Mouse (Mus musculus): ENCODE results near the gene Cbr3.

Gene Cbr3

DNA sequence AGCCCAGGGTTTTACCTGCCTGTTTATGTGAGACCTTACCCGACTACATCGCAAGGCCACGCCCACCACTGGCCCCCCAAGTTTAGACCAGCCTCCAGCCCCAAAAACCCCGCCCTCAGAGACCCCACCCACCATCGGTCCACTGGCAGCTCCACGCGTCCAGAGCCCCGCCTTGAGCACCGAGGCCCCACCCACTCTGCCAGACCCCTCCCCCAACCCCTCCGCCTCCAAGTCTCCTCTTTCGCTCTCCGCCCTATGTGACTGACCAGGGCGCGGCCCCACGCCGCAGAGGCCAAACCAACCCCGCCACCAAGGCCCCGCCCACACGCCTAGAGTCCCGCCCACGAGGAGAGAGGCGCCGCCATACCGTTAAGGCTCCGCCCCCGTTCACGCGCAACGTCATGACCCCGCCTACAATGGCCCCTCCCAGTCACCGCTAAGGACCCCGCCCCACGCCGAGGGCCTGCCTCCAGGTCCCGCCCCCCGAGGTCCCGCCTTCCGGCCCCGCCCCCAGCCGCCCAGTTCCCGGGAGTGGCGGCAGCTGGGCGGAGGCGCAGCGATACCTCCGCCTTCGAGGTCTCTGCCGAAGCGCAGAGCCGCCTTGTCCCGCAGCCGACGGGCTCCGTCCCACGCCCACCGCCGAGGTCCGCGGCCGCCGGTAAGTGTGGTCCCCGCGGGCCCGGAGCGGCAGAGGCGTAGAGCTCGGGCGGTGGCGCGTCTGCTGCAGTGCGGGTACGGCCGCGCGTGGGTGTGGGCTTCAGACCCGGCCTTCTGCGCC, 28.6 kb downstream of the Cbr3 start, which contains the start of gene Dop1b:
TSS of gene Dop1b (plus strand) at position 494 of the 778 bp plus-strand sequence.
- peak; percentile 98 for DNase-seq (ENCODE audit: low spot score)

DNA sequence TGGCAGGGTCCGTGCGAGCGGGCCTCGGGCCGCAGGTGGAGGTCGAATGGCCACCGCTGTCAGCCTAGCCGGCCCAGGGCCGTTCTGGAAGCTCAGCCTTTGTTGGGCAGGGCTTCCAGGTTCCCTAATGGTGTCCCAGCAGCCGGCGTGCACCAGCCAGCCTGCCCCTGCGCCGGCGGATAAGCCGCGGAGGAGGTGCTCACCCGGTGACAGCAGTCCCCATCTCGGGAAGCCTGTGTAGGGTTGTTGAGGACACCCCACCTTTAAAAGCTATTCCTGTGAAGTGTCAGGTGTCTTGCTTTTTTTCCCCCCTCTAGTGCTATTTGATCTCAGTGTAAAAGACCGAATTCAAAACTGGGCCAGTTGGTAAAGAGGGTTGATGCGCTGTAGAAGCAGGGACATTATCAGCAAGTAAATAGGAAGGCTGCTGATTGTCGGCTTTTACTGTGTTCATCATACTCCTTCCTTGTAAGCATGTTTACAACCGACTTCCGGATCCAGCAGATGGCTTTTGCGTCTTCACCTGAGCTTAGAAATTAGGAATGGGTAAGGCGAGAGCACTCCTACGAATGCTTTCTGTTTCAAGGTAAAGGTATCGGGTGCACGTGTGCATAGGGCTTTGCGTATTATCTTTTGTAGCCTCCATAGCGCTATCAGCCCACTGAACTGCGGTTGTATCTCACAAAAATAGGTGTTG, 29.3 kb downstream of the Cbr3 start:
- no peak for DNase-seq (ENCODE audit: low spot score)

DNA sequence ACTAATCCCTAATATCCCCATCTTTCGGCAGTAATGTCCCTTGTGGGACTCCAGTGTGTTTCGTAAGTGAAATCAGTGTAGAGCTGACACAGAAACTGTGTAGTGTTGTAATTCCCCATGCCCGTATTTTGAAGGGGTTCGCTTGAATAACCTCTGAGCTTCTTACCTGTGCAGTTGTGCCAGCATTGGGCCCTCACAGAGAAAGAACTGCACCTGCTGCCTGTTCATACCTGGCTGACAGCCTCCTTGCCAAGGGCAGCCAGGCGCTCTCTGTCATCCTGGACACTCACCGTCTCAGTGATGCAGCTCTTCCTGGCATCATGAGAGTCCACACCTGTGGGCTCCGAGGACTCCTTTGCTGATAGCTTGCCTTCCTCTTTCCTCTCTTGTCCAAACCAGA, 30.0 kb downstream of the Cbr3 start:
- DNase-seq (ENCODE audit: low spot score): no peak

DNA sequence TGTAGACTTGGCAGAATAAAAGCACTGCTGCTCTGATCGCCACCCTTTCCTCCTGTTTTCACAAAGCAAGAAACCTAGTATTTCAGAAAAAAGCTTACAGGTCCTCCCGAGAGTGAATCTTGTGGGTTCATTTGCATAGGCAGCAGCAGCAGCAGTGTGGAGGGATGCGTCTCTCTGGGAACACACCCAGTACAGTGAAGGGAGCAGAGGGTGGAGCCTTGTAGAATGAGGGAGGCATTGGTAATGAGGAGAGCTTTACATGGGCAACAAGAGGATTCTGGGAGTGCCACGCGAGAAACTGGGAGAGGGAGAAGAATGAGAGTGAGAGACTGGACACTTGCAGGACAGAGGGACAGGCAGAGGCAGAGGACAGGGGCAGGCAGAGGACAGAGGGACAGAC, 31.4 kb downstream of the Cbr3 start:
- peak; percentile 14 for DNase-seq (ENCODE audit: low spot score)

DNA sequence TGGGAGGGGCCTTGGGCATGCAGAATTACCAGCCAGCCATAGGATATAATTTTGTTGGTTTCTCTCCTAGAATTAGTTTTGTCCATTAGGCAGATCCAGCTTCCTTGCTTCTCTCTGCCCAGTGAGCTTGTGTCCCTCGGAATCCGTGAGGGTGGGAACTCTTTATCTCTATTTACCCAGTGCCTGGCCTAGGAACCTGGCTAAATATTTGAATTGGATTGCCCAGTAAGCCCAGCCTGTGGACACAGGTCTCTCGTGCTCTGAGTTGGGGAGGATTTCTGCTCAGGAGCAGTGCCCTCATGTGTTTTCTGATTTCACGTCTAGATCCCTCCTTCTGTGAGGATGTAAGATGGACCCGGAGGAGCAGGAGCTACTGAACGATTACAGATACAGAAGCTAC, 32.8 kb downstream of the Cbr3 start:
- peak; percentile 65 for DNase-seq (ENCODE audit: low spot score)

DNA sequence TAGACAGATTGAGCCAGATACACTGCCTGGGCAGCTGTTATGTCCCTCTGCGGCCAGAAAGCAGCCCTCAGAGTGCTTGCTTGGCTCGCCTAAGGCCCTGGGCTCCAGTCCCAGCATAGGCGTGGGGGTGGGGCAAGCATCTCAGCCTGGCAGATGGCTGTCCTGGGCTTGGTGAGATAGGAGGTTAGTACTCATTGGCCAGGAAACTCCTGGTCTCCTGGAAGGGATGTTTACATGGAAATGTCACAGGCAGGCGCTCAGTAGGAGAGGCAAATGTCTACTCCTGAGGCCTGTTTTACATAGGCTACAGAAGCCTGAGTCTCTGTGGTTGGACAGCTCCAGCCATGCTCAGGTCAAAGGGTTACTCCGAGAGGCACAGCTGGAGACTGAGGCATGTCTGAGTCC, 34.3 kb downstream of the Cbr3 start:
- DNase-seq (ENCODE audit: low spot score): peak; percentile 81

DNA sequence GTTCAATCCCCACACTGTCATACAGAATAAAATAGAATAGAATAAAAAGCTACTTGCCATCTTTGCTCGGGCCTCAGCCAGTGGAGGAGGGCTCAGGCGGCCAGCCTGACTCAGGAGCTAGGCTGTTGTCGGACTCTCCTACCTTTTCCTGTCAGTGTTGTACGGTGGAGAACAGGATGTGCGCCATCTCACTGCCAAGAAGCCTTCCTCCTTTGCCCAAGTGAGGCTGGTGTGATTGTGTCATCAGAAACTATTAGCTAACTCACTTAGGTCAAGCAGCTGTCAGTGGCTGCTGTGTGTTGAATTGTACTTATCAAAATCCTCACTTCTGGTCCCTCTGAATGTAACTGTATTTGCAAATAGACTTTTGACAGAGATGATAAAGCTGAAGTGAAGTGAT, 38.8 kb downstream of the Cbr3 start:
- DNase-seq (ENCODE audit: low spot score): peak; percentile 70

DNA sequence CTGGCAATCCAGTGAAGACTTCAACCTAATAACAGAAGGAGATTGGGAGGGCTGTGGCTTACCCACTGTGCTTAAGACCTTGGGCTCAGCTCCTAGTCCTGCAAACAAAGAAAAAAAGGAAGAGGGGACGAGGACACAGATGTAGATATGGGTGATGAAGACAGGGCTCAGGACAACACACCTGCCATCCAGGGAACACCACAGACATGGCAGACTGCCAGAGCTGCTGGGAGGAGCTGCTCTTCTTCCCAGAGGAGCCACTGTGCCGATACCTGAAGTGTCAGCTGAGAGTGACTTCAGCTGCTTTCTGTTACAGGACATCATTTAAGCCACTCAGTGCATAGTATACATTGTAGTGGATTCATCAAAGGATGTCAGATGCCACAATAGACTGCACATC, 39.5 kb downstream of the Cbr3 start:
- DNase-seq (ENCODE audit: low spot score): no peak

DNA sequence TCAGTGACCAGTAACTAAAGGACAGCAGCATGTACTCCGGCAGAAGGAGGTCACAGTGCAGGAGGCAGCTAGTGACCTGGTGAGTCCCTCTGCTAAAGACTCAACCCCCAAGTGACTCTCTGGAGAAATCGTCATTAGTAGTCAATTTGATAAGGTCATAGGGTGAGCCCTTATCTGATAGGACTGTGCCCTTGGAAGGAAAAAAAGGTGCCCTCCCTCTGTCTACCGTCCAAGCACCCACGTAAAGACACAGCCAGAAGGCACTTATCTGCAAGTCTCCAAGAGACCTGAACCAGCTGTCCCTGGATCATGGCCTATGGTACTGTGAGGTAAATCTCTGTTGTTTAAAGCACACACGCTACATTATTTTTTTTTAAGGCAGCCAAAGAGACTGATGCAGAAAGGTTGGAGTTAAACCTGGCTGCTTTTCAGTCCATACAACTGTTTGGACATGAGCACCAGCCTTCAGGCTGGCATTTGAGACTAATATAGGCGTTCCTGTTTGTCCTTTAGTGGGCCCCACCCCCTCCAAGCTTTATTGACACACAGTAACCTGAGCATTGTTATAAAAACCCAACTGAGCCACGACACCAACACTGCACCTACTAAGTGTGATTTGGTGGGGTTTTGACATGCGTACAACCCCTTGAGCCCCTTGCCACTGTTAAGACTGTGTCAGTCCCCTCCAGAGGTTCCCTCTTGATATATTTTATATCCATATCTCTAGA, 42.6 kb downstream of the Cbr3 start:
- DNase-seq (ENCODE audit: low spot score): no peak

DNA sequence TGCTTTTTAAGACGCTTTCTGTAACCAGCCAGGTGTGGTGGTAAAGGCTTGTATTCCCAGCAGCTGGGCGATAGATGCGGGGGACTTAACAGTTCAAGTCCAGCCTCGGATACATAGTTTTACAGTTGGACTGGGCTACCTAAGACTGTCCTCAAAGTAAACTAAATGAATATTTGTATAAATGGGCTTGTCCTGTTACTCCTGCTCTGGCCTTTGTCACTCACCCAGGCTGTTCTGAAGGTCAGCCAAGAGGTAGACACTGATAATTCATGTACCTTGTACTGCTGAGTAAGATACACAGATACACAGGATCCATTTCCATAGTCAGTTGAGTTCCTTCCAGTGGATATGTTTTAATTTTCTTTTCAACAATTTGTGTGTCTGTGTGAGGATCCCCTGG, 43.2 kb downstream of the Cbr3 start:
- no peak for DNase-seq (ENCODE audit: low spot score)

DNA sequence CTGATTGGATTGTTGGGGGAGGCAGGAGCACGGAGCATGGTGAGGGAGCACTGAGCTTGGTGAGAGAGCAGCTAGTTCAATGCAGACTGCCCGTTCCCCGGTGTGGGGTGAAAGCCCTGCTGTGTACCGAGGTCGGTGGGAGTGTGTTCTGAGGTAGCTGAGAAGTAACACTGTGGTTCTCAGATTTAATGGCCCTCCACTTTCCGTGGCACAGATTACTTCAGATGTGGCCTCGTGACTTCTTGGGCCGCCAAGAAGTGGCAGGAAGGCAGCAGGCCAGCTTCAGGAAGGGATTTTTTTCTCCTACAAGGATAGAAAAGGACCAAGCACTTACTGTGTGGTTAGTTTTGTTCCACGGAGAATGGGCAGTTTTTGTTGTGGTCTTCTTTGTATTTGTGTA, 45.7 kb downstream of the Cbr3 start:
- peak; percentile 65 for DNase-seq (ENCODE audit: low spot score)

DNA sequence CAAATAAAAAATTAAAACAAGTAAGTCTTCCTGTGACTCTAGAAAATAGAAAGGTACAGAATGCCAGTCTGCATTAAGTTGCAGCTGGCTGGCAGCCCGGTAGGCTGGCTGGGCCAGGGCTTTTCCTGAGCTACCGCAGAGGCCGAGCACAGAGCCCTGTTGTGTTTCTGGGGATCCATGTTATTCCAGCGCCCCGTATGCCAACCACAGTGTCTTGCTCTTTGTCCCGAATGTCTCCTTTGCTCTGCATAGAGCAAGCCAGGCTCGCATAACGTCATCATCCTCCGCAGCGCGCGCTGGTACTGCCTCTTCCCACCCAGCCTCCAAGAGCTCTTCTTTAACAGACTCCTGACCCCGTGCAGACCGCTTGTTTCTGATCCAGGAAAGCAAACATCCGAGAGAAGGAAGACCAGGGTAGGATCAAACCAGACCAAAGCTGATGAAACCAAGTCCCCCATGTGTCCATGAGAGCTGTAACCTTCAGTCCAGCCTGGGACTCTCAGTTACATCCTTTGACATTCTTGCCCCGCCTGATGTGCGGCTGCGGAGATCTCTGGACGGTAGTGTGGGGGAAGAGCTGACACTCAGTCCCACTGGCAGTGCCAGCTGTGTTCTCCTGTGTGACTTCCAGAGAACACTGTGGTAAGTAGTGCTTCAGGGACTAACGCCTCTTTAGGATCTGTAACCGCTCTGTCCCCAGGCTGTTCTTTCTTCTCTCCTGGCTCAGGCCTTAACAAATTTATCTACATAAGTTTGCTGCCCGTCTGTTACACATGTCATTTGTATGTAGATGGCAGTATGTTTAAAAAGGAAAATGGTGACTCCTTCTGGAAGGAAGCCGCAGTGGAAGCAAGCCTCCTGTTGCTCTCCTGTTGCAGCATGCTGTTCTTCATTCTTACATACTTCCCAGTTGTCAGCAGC, 47.0 kb downstream of the Cbr3 start:
- DNase-seq (ENCODE audit: low spot score): no peak

DNA sequence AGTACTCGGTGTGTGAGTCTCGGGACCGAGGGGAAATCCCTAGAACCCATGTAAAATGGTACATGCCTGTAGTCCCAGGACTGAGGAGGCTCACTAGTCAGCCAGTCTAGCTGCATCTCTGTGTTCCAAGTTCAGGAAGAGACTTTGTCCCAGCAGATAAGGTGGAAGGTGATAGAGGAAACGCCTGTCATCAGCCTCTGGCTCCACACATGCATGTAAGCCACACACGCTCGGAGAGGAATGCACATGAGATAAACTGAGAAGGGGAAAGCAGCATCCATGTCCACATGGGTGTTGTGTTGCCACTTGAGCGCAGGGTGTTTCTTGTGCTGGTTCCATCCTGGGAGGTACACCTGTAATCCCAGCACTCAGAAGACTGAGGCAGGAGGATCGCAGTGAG, 48.3 kb downstream of the Cbr3 start:
- no peak for DNase-seq (ENCODE audit: low spot score)

DNA sequence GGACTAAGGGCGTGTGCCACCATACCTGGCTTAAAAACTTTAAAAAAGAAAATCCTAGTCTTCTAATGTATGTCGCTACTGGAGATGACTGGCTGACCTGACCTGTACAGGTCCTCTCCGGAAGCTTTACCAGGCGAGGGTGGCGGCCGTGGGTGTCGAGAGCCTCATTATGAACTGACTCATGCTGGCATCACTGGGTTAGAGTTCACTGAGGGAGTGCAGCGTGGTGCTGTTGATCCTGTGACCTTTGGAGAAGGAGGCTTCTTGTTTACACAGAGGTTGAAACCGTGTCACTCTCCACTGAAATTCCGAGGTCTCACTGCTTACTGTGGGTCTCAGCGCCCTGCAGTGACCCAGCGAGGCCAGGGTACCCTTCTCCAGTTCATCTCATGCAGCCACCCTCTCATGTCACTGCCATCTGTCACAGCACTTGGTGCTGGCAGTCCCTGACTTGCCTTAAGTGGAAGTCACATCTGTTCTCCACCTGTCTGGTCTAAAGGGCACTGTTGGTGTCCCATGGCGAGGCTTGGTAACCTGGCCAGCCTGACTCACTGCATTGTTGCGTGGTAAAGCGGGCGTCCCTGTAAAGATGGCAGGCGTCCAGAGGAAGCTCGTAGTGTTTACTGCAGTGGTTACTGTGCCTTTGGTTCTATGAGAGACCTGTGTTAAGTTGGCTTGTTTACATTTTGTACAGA, 50.0 kb downstream of the Cbr3 start:
- DNase-seq (ENCODE audit: low spot score): peak; percentile 25

DNA sequence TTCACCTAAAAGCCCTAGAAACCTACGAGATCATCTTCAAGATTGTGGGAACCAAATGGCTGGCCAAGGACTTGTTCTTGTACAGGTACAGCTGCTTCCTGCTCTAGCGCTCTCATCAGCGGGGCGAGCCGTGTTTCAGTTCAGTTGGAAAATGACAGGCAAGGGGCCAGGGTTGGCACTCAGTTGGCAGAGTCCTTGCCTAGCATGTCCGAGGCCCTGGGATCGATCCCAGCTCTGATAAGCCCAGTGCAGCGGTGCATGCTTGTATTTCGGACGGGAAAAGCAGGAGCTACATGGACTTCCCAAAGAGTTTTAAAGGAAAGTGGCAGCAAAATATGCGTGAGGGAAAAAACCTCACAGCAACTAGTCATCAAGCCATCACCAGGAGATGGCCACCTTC, 56.2 kb downstream of the Cbr3 start:
- DNase-seq (ENCODE audit: low spot score): no peak

All from lung, postnatal 25 days (tissue).